Mouse (Mus musculus) thymus, adult 2 months (tissue): Measurements from ENCODE around the gene Rsrc2.
A peak's percentile ranks its signal among the peaks of the same experiment; 100 is the strongest.

ENCODE experiments used
- CTCF ChIP-seq: fragments of 200-500 bp; IDR thresholded peaks from 2 replicates; pipeline ENCODE4 v1.5.1; 2012; ENCODE audit warnings: mild to moderate bottlenecking, control low read depth, low read length, moderate library complexity, borderline replicate concordance; ENCODE audit not compliant: control insufficient read depth, poor library complexity, insufficient read depth; ENCODE audit errors: extremely low read depth
- POLR2A ChIP-seq: fragments of 200-500 bp; IDR thresholded peaks from 2 replicates; pipeline ENCODE4 v1.6.1; 2012; ENCODE audit warnings: mild to moderate bottlenecking, low read length, control low read depth, moderate library complexity; ENCODE audit not compliant: control insufficient read depth, poor library complexity, insufficient read depth; ENCODE audit errors: extremely low read depth

DNA sequence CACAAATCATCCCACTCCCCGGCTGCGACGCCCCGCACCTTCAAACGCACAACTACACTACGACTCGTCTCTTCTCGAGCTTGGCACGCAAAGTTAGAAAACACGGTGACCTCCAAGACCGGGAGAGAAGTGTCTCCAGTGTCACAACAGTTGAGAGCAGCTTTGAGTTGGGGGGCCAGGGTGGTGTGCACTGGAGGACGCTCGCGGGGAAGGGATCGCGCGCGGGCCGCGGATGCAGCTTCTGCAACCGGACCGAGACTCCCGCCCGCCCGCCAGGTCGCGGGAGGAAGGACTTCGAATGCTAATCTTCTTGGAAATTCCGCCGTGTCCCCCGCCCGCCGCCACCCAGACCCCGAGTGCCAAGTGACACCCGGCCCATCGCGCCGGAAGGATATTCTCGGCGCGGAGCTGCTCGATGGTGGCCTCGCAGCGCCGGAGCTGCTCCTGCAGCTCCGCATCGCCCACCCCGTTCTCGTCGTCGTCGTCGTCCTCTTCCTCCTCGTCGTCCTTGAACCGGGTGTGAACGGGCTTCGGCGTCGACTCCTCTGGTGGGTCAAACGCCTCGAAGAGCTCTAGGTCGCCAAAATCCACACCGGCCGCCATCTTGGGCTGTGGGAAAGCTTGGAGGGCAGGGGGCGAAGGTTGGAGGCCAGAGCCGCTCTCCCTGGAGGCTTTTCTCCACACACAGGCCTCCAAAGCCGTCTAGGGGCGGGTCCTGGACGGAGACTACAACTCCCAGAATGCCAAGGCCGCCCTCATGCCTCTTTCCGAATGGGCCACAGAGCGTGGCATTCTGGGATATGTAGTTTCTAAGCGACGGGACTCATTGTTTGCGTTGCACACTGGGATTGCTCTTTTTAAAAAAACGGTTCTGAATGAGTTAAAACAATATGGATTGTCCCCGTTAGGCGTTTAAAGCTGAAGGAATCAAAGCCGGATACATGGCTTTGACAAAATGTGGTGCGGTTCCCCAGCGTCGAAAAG is 28.6 kb downstream of the Rsrc2 start, which contains the start of gene Zcchc8:
- TF ChIP-seq CTCF (peak; percentile 9; the same call in 1 of the 2 replicates), POLR2A (peak; percentile 84)
